Mouse (Mus musculus) heart, embryonic 15.5 days (tissue): ENCODE results near the gene Clip2. TPM values are rescaled to one million over a fixed set of nuclear protein-coding genes. Genes with fewer than 3 reads are reported as not detected.

Source experiments
- ATAC-seq: fragments of 200-750 bp; cut with Nextera tagmentation; replicated peaks from 2 replicates; pipeline ENCODE4 v1.8.0; 2017; ENCODE audit warnings: low read depth, moderate TSS enrichment; ENCODE audit not compliant: insufficient number of reproducible peaks, insufficient read depth, low FRiP score
- H3K27ac ChIP-seq: fragments of 300-500 bp; sonication (generic); 2 replicates; pipeline ENCODE4 v1.5.1; 2015; ENCODE audit warnings: mild to moderate bottlenecking, inconsistent platforms
- H3K27me3 ChIP-seq: fragments of 300-500 bp; sonication (generic); 2 replicates; pipeline ENCODE4 v1.6.1; 2015; ENCODE audit warnings: inconsistent platforms
- H3K36me3 ChIP-seq: fragments of 300-500 bp; sonication (generic); 2 replicates; pipeline ENCODE4 v1.6.1; 2015; ENCODE audit warnings: mild to moderate bottlenecking, inconsistent platforms
- H3K4me1 ChIP-seq: fragments of 300-500 bp; sonication (generic); replicated peaks from 2 replicates; pipeline ENCODE4 v1.6.1; 2015; ENCODE audit warnings: inconsistent platforms
- H3K4me2 ChIP-seq: fragments of 300-500 bp; sonication (generic); 2 replicates; pipeline ENCODE4 v1.6.1; 2015; ENCODE audit warnings: inconsistent platforms, mild to moderate bottlenecking, moderate library complexity
- H3K4me3 ChIP-seq: fragments of 300-500 bp; sonication (generic); 2 replicates; pipeline ENCODE4 v1.5.1; 2015; ENCODE audit warnings: mild to moderate bottlenecking, inconsistent platforms
- H3K9ac ChIP-seq: fragments of 300-500 bp; sonication (generic); 2 replicates; pipeline ENCODE4 v1.6.1; 2015; ENCODE audit warnings: mild to moderate bottlenecking, inconsistent platforms
- H3K9me3 ChIP-seq: fragments of 300-500 bp; sonication (generic); replicated peaks from 2 replicates; pipeline ENCODE4 v1.6.1; 2016; ENCODE audit warnings: inconsistent platforms
- WGBS: fragments of 180-500 bp; shearing (Covaris S2); methylation state at CpG from one replicate; pipeline ENCODE4 v1.1.7; 2015; ENCODE audit warnings: mixed read lengths; 5-methylcytosine and 5-hydroxymethylcytosine counted together
- polyA plus RNA-seq: library from polyadenylated mRNA; unstranded; fragments of >200 nt; fragmentation: Nextera tagmentation; extraction: Ambion mirVana; gene quantifications from 2 replicates; pipeline ENCODE4 v1.2.1, GENCODE M21; 2015

Clip2 gene
- polyA plus RNA-seq, 1 experiment from 2014 or later: 1.4 TPM

DNA sequence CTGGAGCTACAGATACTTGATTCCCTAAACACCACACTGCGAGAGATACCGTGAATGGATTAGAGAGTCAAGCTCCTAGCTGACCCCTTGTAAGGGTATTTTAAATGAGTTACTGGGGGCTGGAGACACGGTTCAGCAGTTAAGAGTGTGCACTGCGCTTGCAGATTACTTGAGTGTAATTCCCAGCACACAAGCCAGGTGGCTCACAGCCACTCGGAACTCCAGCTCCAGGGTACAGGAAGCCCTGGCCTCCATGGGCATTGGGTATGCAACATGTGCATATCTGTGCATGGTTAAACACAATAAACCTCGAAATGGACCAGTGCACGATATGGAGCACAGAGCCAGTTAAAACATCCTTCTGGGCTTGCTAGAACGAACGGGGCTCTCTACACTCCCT, 50.8 kb downstream of the Clip2 start:
- H3K4me2 ChIP-seq: no peak overlapping the region
- H3K4me1 ChIP-seq: no peaks in the 10 kb centered on the region
- H3K9me3 ChIP-seq: no peaks in the 10 kb centered on the region
- ATAC-seq: no peak
- H3K36me3 ChIP-seq: peaks cover 17% of the 10 kb centered on the region
- H3K27me3 ChIP-seq: no peaks in the 10 kb centered on the region
- H3K9ac ChIP-seq: no peak overlapping the region
- 82% methylated on average over 9 of the region's 9 CpGs for WGBS
- no peak overlapping the region for H3K27ac ChIP-seq
- H3K4me3 ChIP-seq: no peak overlapping the region

DNA sequence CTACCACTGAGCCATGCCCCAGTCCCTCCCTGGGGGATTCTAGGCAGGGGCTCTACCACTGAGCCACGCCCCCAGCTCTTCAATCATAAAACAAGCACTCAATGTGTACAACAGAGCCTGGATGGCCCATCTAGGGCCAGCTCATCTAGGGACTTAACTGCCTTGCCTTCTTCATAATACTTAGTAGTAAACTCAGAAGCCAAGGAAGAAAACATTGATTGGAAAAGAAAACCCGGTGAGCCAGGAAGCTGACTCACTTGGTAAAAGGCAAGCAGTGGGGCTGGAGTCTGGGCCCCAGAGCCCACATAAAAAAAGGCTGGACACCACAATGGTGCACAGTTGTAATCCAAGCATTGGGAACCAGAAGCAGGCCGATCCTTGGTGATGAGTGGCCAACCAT, 51.6 kb downstream of the Clip2 start:
- no peak overlapping the region for H3K27ac ChIP-seq
- no peak overlapping the region for H3K4me3 ChIP-seq
- H3K27me3 ChIP-seq: no peaks in the 10 kb centered on the region
- WGBS: 85% methylated on average over 3 of the region's 3 CpGs
- no peaks in the 10 kb centered on the region for H3K9me3 ChIP-seq
- H3K4me1 ChIP-seq: no peaks in the 10 kb centered on the region
- H3K9ac ChIP-seq: no peak overlapping the region
- no peak overlapping the region for H3K4me2 ChIP-seq
- peaks cover 17% of the 10 kb centered on the region for H3K36me3 ChIP-seq
- ATAC-seq: no peak

DNA sequence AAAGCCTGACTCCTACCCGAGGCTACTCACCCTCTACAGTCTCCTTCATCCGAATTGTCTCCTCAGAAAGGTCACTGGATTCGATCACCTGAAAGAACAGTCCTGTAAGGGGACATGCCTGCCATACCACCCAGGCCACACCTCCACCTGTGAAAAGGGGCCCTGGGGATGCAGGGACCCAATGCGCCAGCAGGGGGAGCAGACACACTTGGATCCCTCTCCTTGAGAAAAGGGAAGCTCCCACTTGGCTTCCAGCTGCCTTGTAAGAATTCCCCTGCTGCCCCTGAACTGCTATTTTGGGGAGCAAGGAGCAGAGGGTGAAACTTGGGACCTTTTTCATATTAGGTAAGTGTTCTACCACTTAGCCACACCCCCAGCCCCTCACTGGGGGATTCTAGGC, 52.2 kb downstream of the Clip2 start:
- H3K4me3 ChIP-seq: no peak overlapping the region
- H3K27ac ChIP-seq: no peak overlapping the region
- no peak for ATAC-seq
- no peaks in the 10 kb centered on the region for H3K9me3 ChIP-seq
- no peak overlapping the region for H3K4me2 ChIP-seq
- H3K9ac ChIP-seq: no peak overlapping the region
- no peaks in the 10 kb centered on the region for H3K27me3 ChIP-seq
- WGBS: 67% methylated on average over 4 of the region's 4 CpGs
- H3K36me3 ChIP-seq: peaks cover 17% of the 10 kb centered on the region
- H3K4me1 ChIP-seq: no peaks in the 10 kb centered on the region

DNA sequence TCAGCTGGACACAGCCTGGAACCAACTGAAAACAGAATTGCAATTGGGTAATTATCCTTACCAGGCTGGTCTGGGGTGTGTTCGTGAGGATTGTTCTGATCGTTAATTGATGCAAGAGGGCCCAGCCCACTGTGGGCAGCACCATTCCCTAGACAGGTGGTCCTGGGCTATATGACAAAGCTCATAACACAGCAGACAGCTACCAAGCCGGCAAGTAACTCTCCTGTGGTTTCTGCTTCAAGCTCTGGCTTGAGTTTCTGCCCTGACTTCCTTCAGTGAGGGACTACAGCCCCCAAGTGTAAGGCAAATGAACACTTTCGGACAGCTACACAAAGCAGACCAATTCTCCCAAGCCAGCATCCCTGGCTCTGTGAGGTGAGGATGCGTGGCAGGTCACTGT, 55.2 kb downstream of the Clip2 start:
- Histone ChIP-seq H3K4me2 (no peak overlapping the region), H3K9ac (no peak overlapping the region), H3K36me3 (peaks cover 5% of the 10 kb centered on the region; the same call in 1 of the 2 replicates)

DNA sequence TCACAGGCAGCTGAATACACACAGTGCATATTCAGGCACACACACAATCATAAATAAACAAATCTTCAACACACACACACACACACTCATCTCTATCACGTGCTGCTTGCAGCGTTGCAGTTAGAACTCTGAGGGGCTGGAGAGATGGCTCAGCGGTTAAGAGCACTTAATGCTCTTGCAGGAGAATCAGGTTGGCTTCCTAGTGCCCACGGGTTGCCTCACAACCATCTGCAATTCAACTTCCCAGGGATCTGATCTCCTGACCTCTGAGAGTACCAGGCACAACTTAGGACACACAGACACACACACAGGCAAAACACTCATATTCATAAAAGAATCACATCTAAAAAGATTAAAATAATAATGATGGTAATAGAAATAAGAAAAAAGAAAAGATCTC, 56.4 kb downstream of the Clip2 start:
- H3K9me3 ChIP-seq: no peaks in the 10 kb centered on the region
- H3K9ac ChIP-seq: no peak overlapping the region
- 81% methylated on average over 4 of the region's 4 CpGs for WGBS
- peaks cover 3% of the 10 kb centered on the region; the same call in 1 of the 2 replicates for H3K4me1 ChIP-seq
- no peak overlapping the region for H3K27ac ChIP-seq
- H3K36me3 ChIP-seq: peaks cover 2% of the 10 kb centered on the region; the same call in 1 of the 2 replicates
- ATAC-seq: no peak
- no peaks in the 10 kb centered on the region for H3K27me3 ChIP-seq
- H3K4me2 ChIP-seq: no peak overlapping the region
- H3K4me3 ChIP-seq: no peak overlapping the region

More for the DNA sequence above, 55.2 kb downstream of the Clip2 start:
- no peaks in the 10 kb centered on the region for H3K27me3 ChIP-seq
- no peak overlapping the region for H3K4me3 ChIP-seq
- WGBS: 90% methylated on average over 5 of the region's 5 CpGs
- H3K9me3 ChIP-seq: no peaks in the 10 kb centered on the region
- ATAC-seq: no peak
- H3K4me1 ChIP-seq: peaks cover 1% of the 10 kb centered on the region; the same call in 1 of the 2 replicates
- H3K27ac ChIP-seq: no peak overlapping the region

DNA sequence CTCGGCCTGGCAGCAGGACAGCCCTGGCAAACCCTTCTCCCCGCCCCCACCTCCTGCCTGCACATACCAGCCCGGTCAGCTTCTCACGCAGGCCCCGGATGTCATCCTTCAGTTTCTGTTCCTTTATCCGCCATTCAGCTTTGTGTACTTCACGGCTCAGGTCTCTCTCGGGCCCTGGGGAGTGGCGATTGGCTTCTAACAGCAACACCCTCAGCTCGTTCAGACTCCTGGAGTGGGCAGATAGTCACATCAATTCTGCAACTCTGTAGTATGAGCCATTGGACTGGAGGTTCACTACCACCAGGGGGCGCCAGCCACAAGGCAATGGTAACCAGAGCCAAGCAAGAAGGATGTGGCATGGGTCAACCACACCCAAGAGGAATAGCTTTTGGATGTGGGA, 58.1 kb downstream of the Clip2 start:
- Histone ChIP-seq H3K9me3 (no peaks in the 10 kb centered on the region), H3K4me2 (no peak overlapping the region), H3K9ac (no peak overlapping the region), H3K4me1 (peaks cover 7% of the 10 kb centered on the region; the same call in 1 of the 2 replicates), H3K27me3 (no peaks in the 10 kb centered on the region), H3K27ac (no peak overlapping the region), H3K4me3 (no peak overlapping the region), H3K36me3 (peaks cover 5% of the 10 kb centered on the region; the same call in 1 of the 2 replicates)
- no peak for ATAC-seq
- 57% methylated on average over 11 of the region's 11 CpGs for WGBS

DNA sequence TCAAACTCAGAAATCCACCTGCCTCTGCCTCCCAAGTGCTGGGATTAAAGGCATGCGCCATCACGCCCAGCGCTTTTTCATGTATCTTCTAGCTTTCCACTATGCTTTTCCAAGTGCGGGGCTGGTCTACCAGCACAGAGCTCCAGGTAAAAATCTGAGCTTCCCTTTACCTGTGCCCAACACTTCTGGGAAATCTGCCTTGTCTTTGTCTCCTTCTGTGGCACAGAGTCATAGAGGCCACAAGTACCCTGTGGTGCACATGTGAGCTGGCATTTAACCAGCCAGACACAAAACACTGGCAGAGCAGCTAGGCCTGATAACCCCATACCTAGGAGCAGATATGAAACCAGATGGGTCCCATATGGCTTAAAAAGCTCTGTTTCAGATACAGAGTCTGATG, 59.3 kb downstream of the Clip2 start:
- Histone ChIP-seq H3K4me1 (peaks cover 7% of the 10 kb centered on the region; the same call in 1 of the 2 replicates), H3K9me3 (no peaks in the 10 kb centered on the region), H3K9ac (no peak overlapping the region), H3K4me3 (no peak overlapping the region), H3K4me2 (no peak overlapping the region), H3K27ac (no peak overlapping the region), H3K36me3 (peaks cover 5% of the 10 kb centered on the region; the same call in 1 of the 2 replicates), H3K27me3 (no peaks in the 10 kb centered on the region)
- no peak for ATAC-seq
- 92% methylated on average over 4 of the region's 4 CpGs for WGBS

DNA sequence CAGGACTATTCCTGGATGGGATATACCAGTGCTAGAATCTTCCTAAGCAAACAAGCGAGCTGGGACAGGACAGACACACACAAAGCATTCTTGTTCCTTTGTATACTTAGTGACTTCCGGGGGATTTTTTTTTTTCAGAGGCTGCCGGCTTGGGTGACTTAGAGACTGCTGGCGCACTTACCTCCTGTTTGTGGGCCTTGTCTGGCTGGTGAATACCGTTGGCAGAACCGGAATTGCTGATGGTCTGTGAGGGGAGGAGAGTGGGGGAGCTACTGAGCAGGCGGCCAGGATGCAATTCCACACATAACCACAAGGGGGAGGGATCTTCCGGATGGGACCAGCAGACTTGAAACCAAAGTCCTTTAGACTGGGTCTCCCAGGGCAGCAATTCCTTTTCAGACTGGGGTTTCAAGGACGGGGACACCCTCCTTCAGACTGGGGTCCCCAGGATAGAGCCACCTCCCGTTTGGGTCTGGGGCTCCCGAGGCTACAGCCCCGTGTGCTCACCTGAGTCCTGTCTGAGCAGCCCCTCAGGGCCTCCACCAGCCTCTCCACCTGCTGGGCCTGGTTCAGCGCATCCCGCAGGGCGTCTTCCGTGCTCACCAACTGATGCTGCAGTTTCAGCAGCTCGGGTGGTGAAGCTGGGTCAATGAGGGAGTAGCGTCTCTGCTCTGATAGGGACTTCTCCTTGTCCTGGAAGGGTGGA, 60.4 kb downstream of the Clip2 start:
- 26% methylated on average over 18 of the region's 18 CpGs for WGBS
- Histone ChIP-seq H3K4me3 (no peak overlapping the region), H3K4me2 (no peak overlapping the region; the same call in 1 of the 2 replicates), H3K36me3 (peaks cover 5% of the 10 kb centered on the region; the same call in 1 of the 2 replicates), H3K27ac (no peak overlapping the region), H3K27me3 (no peaks in the 10 kb centered on the region), H3K4me1 (peaks cover 7% of the 10 kb centered on the region; the same call in 1 of the 2 replicates), H3K9ac (no peak overlapping the region), H3K9me3 (no peaks in the 10 kb centered on the region)
- ATAC-seq: peak; percentile 23; the same call in 1 of the 2 replicates

DNA sequence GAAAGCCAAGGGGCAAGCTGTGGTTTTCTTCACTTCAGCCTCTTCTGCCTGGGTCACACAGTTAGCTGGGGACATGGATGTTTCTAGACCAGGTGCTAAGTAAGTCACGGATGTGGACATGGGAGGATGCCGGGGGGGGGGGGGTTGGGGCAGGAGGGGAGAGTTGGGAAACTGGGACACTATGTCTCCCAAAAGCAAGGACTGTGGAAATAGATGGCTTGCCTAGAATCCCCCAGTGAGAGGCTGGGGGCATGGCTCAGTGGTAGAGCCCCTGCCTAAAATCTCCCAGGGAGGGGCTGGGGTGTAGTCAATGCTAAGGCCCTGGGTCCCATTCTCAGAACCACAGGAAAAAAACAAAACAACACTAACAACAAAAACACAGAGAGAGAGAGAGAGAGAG, 61.0 kb downstream of the Clip2 start:
- H3K4me3 ChIP-seq: no peak overlapping the region
- no peak overlapping the region for H3K9ac ChIP-seq
- H3K27ac ChIP-seq: no peak overlapping the region
- H3K4me2 ChIP-seq: no peak overlapping the region
- 78% methylated on average over 2 of the region's 2 CpGs for WGBS
- H3K4me1 ChIP-seq: peaks cover 7% of the 10 kb centered on the region; the same call in 1 of the 2 replicates
- no peaks in the 10 kb centered on the region for H3K27me3 ChIP-seq
- H3K9me3 ChIP-seq: no peaks in the 10 kb centered on the region
- ATAC-seq: no peak
- peaks cover 5% of the 10 kb centered on the region; the same call in 1 of the 2 replicates for H3K36me3 ChIP-seq

DNA sequence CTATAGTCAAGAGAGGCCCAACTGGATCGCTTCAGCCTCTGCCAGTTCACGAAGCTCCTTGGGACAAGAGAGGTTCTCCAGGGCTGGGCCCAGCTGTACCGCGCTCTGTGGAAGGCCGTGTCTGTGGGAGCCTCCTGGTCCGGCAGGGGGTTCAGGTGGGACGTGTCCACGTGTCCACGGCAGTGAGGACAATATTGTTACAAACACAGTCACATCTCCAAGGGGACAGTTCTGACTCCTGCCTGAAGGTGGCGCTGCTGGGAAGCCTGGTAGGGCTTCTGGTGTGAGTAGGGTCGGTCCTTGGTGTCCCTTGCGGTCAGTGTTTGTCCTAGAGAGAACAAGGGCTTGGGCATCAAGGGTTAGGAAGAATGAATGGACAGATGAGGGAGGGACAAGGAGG, 61.8 kb downstream of the Clip2 start:
- Histone ChIP-seq H3K4me3 (no peak overlapping the region), H3K27ac (no peak overlapping the region), H3K27me3 (no peaks in the 10 kb centered on the region), H3K4me2 (no peak overlapping the region), H3K36me3 (peaks cover 5% of the 10 kb centered on the region; the same call in 1 of the 2 replicates), H3K4me1 (peaks cover 10% of the 10 kb centered on the region; the same call in 1 of the 2 replicates), H3K9me3 (no peaks in the 10 kb centered on the region), H3K9ac (no peak overlapping the region)
- 89% methylated on average over 12 of the region's 12 CpGs for WGBS
- no peak for ATAC-seq

DNA sequence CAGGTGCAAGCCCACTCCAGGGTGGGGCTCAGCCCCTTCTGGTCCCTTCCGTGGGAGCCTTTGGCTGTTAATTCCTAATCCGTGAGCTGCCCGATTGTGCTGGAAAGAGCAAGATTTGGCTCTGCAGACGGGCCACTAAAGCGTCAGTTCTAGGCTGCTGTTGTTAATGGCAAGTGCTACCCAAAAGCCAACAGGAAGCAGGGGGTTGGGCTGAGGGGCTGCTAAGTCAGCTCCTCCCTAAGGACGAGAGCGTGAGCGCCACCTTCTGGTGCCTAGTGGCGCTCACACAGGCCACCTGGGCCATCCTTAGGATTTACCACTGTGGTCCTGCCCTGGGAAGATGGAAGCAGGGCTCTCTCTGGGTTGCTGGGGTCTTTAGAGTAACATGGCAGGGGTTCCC, 62.7 kb downstream of the Clip2 start:
- no peaks in the 10 kb centered on the region for H3K27me3 ChIP-seq
- no peak overlapping the region for H3K27ac ChIP-seq
- WGBS: 31% methylated on average over 9 of the region's 9 CpGs
- no peak overlapping the region for H3K4me3 ChIP-seq
- H3K36me3 ChIP-seq: peaks cover 5% of the 10 kb centered on the region; the same call in 1 of the 2 replicates
- 0 out of 2 replicates have a peak overlapping the region, but pooled peaks have one; percentile 3 for H3K4me2 ChIP-seq
- no peaks in the 10 kb centered on the region for H3K9me3 ChIP-seq
- 0 out of 2 replicates have a peak, but pooled peaks have one; percentile 15 for ATAC-seq
- no peak overlapping the region for H3K9ac ChIP-seq
- peaks cover 10% of the 10 kb centered on the region; the same call in 1 of the 2 replicates for H3K4me1 ChIP-seq

DNA sequence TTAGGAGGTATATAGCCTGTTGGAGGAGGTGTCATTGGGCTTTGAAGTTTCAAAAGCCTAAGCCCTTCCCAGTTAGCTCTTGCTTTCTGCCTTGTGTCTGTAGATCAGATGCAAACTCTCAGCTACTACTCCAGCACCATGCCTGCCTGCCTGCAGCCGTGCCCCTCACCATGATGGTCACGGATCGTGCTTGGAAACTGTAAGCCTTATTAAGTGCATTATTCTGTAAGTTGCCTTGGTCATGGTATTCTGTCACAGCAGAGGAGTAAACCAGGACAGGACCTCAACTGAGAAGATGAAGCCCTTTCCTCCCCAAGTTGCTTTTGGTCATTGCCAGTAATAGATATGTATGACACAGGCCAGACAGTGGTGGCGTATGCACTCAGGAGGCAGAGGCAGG, 63.6 kb downstream of the Clip2 start:
- H3K36me3 ChIP-seq: peaks cover 5% of the 10 kb centered on the region; the same call in 1 of the 2 replicates
- H3K9me3 ChIP-seq: no peaks in the 10 kb centered on the region
- no peaks in the 10 kb centered on the region for H3K27me3 ChIP-seq
- WGBS: 92% methylated on average over 4 of the region's 4 CpGs
- H3K4me3 ChIP-seq: no peak overlapping the region
- peaks cover 10% of the 10 kb centered on the region; the same call in 1 of the 2 replicates for H3K4me1 ChIP-seq
- H3K9ac ChIP-seq: no peak overlapping the region
- no peak overlapping the region for H3K4me2 ChIP-seq
- H3K27ac ChIP-seq: no peak overlapping the region
- no peak for ATAC-seq
